Mouse (Mus musculus) ES-E14 (cell line): ENCODE results near the gene Usp18.

Experiments used
- CHD2 ChIP-seq: IDR thresholded peaks from 2 replicates; pipeline ENCODE4 v1.6.1; 2014; ENCODE audit warnings: mild to moderate bottlenecking, low read depth, low read length, inconsistent platforms
- HCFC1 ChIP-seq: IDR thresholded peaks from 2 replicates; pipeline ENCODE4 v1.6.1; 2012; ENCODE audit warnings: low read length, inconsistent platforms, borderline replicate concordance; ENCODE audit not compliant: insufficient read depth
- MAFK ChIP-seq: IDR thresholded peaks from 2 replicates; pipeline ENCODE4 v1.6.1; 2014; ENCODE audit warnings: mild to moderate bottlenecking, low read depth, low read length, inconsistent platforms; ENCODE audit not compliant: insufficient read depth
- ZNF384 ChIP-seq: IDR thresholded peaks from 2 replicates; pipeline ENCODE4 v1.6.1; 2012; ENCODE audit warnings: low read depth, low read length, inconsistent platforms

GRCm38 (mm10) chr6:121319099-121319498 lies 73.4 kb downstream of the Usp18 start:
- TF ChIP-seq MAFK (no peak), ZNF384 (no peak), HCFC1 (no peak), CHD2 (no peak)
